Mouse (Mus musculus): ENCODE measurements around the gene Rps8. TPM values are rescaled to one million over a fixed set of nuclear protein-coding genes. Genes with fewer than 3 reads are reported as not detected.

Rps8 gene
- total and polyA plus RNA-seq, 3 experiments = 1,480 to 5,379 (median 2,191) TPM

- Histone ChIP-seq H3K9ac (ENCODE audit: insufficient read depth, low read depth) (peak overlapping the region; percentile 96), H3K4me2 (ENCODE audit: insufficient read depth, low read depth, poor library complexity, severe bottlenecking) (peak overlapping the region; percentile 92), H3K27me3 (replicated peaks) (no peaks in the 10 kb centered on the region), H3K79me2 (replicated peaks; ENCODE audit: control insufficient read depth, extremely low read depth, insufficient read depth, poor library complexity, severe bottlenecking) (peaks cover 8% of the 10 kb centered on the region; the same call in 1 of the 2 replicates), H3K4me3 (replicated peaks in 1 of 3; ENCODE audit: low read depth in 2 of 3, low read length in 2 of 3, poor library complexity in 1 of 3) (peak overlapping the region; percentile 69 to 87 (median 85)), H3K9me3 (replicated peaks; ENCODE audit: low read length) (no peaks in the 10 kb centered on the region), H3K27ac (ENCODE audit: insufficient read depth, low read depth) (peak overlapping the region; percentile 89), H3K4me1 (ENCODE audit: control insufficient read depth in 1 of 2, insufficient read depth in 2 of 2) (peaks cover 8 to 52% of the 10 kb centered on the region in 2 experiments), H3K36me3 (replicated peaks in 1 of 2; ENCODE audit: control insufficient read depth in 1 of 2, insufficient read depth in 1 of 2, low read length in 1 of 2) (peaks cover 5 to 27% of the 10 kb centered on the region in 2 experiments)
- in situ Hi-C loops (cut with MboI; ENCODE audit: low pct_ligation_motif_present, low pct_unique_long_range_greater_than_20kb, low sequenced_read_pairs) (no loop called here), dilution Hi-C loops (cut with MboI; ENCODE audit: extremely low pct_ligation_motif_present, extremely low pct_unique_long_range_greater_than_20kb, low sequenced_read_pairs) (no loop called here)
- DNase-seq (ENCODE audit: extremely low read depth) = peak; percentile 97
- TF ChIP-seq RAD21 (IDR thresholded peaks at IDR 0.05; ENCODE audit: low read depth, low read length) (peak; percentile 62), ZMIZ1 (IDR thresholded peaks at IDR 0.05; ENCODE audit: low read depth, low read length) (peak; percentile 36), POLR2AphosphoS2 (IDR thresholded peaks at IDR 0.05; ENCODE audit: low read depth, low read length) (peak; percentile 67), CTCF (conservative IDR thresholded peaks at IDR 0.05 in 1 of 2, IDR thresholded peaks at IDR 0.05 in 1 of 2; ENCODE audit: low read depth in 2 of 2, low read length in 2 of 2) (peak; percentile 26 to 85; a peak in 2 of 4 replicates), IRF4 (IDR thresholded peaks at IDR 0.05; ENCODE audit: low read depth, low read length) (peak; percentile 86), KAT2A (IDR thresholded peaks at IDR 0.05; ENCODE audit: insufficient replicate concordance, low read length) (peak; percentile 98), ELF1 (IDR thresholded peaks at IDR 0.05; ENCODE audit: low read depth, low read length) (peak; percentile 99), CHD2 (IDR thresholded peaks at IDR 0.05; ENCODE audit: low read length) (peak; percentile 36; the same call in 1 of the 2 replicates), TBP (conservative IDR thresholded peaks at IDR 0.05; ENCODE audit: low read depth, low read length) (peak; percentile 94), ZNF384 (IDR thresholded peaks at IDR 0.05; ENCODE audit: low read depth, low read length) (peak; percentile 73), MEF2A (IDR thresholded peaks at IDR 0.05; ENCODE audit: borderline replicate concordance, low read depth, low read length) (peak; percentile 81), NRF1 (IDR thresholded peaks at IDR 0.05; ENCODE audit: low read depth, low read length) (peak; percentile 60), UBTF (IDR thresholded peaks at IDR 0.05; ENCODE audit: low read depth, low read length) (peak; percentile 85), ZKSCAN1 (IDR thresholded peaks at IDR 0.05; ENCODE audit: borderline replicate concordance, low read depth, low read length) (no peak), USF1 (IDR thresholded peaks at IDR 0.05; ENCODE audit: low read depth, low read length) (no peak), BHLHE40 (IDR thresholded peaks at IDR 0.05; ENCODE audit: low read depth, low read length) (peak; percentile 90), SIN3A (IDR thresholded peaks at IDR 0.05; ENCODE audit: low read length) (peak; percentile 95; the same call in 1 of the 2 replicates), ETS1 (conservative IDR thresholded peaks at IDR 0.05; ENCODE audit: low read depth, low read length) (peak; percentile 96), EP300 (IDR thresholded peaks at IDR 0.05; ENCODE audit: low read length) (peak; percentile 29; the same call in 1 of the 2 replicates), GABPA (IDR thresholded peaks at IDR 0.05; ENCODE audit: insufficient replicate concordance, low read depth, low read length) (peak; percentile 85), HCFC1 (IDR thresholded peaks at IDR 0.05; ENCODE audit: low read depth, low read length) (peak; percentile 99), USF2 (conservative IDR thresholded peaks at IDR 0.05; ENCODE audit: low read depth, low read length) (no peak), JUND (conservative IDR thresholded peaks at IDR 0.05; ENCODE audit: low read depth, low read length) (0 out of 2 replicates have a peak, but pooled peaks have one; percentile 25), POLR2A (IDR thresholded peaks at IDR 0.05; ENCODE audit: low read depth, low read length) (peak; percentile 79), MAX (IDR thresholded peaks at IDR 0.05; ENCODE audit: low read length) (peak; percentile 69), MAFK (IDR thresholded peaks at IDR 0.05; ENCODE audit: insufficient replicate concordance, low read length) (0 out of 2 replicates have a peak, but pooled peaks have one; percentile 23), NELFE (IDR thresholded peaks at IDR 0.05; ENCODE audit: low read depth, low read length) (peak; percentile 67), JUN (IDR thresholded peaks at IDR 0.05; ENCODE audit: insufficient read depth, low read depth, low read length) (no peak), RCOR1 (conservative IDR thresholded peaks at IDR 0.05; ENCODE audit: low read depth, low read length) (no peak), E2F4 (IDR thresholded peaks at IDR 0.05; ENCODE audit: insufficient replicate concordance, low read depth, low read length) (no peak), MAZ (IDR thresholded peaks at IDR 0.05; ENCODE audit: low read depth, low read length) (no peak; the same call in 1 of the 2 replicates), SMC3 (IDR thresholded peaks at IDR 0.05; ENCODE audit: low read depth, low read length) (peak; percentile 51), ZC3H11A (IDR thresholded peaks at IDR 0.05; ENCODE audit: low read depth, low read length) (no peak), TCF12 (IDR thresholded peaks at IDR 0.05; ENCODE audit: low read depth, low read length) (peak; percentile 81), MXI1 (IDR thresholded peaks at IDR 0.05; ENCODE audit: low read depth, low read length) (peak; percentile 77), MYC (IDR thresholded peaks at IDR 0.05; ENCODE audit: low read depth, low read length) (peak; percentile 73), CHD1 (IDR thresholded peaks at IDR 0.05; ENCODE audit: low read depth, low read length) (no peak)
Measured at GRCm38 (mm10) chr4:117120445-117121414, 35.3 kb downstream of the Rps8 start.
